Mouse (Mus musculus): Measurements from ENCODE around the gene Slc13a4. TPM values are rescaled to one million over a fixed set of nuclear protein-coding genes. Genes with fewer than 3 reads are reported as not detected.

Gene Slc13a4
- polyA plus RNA-seq (2015; fragmentation: Nextera tagmentation; extraction: Ambion mirVana) = 0.02 TPM in 1 of 2 replicates, not detected in the other

DNA sequence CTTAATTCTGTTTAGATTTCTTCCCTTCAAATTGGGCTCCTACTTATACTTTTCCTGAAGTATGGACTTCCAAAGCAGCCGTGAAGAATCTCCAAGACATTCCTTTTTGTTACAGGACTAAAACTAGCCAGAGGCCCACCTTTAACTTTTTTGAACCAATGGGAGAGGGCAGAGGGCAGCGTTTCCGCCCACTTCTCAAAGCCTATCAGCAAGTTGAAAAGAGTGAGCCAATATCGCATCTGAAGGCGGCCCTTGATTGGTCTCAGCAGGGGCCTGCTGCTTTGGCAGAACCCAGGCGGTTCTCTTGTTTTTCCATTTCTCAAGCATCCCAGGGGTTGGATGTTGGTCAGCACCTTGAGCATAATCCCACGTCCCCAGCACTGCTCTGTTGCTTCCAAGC, at the start of gene Slc13a4:
Gene Slc13a4, minus strand, starts transcription at position 95 of the 400 bp plus-strand sequence.
- 50% methylated on average over 7 of the region's 7 CpGs for WGBS (ENCODE audit: insufficient replicate concordance)
- no peak within 1 kb of the TSS for H3K27ac ChIP-seq (ENCODE audit: low read depth)
- DNase-seq = no peak
- H3K27me3 ChIP-seq (ENCODE audit: insufficient read depth, low read length) = no peaks in the 10 kb centered on the region
- H3K4me3 ChIP-seq (ENCODE audit: low read depth, low read length) = no peak within 1 kb of the TSS
- no peak within 1 kb of the TSS for H3K9ac ChIP-seq (replicated peaks)
- H3K36me3 ChIP-seq (replicated peaks; ENCODE audit: insufficient read depth, low read length) = no peaks in the 10 kb centered on the region
- no peak for ATAC-seq
- peaks cover under 1% of the 10 kb centered on the region; the same call in 1 of the 2 replicates for H3K4me1 ChIP-seq (ENCODE audit: insufficient read depth)
- no peaks in the 10 kb centered on the region for H3K9me3 ChIP-seq (ENCODE audit: low read length)
- TF ChIP-seq CTCF (IDR thresholded peaks at IDR 0.05; ENCODE audit: low read depth) (no peak), EP300 (IDR thresholded peaks at IDR 0.05; ENCODE audit: low read depth) (no peak)
- no peak within 1 kb of the TSS for H3K4me2 ChIP-seq (ENCODE audit: low read depth, low read length)

DNA sequence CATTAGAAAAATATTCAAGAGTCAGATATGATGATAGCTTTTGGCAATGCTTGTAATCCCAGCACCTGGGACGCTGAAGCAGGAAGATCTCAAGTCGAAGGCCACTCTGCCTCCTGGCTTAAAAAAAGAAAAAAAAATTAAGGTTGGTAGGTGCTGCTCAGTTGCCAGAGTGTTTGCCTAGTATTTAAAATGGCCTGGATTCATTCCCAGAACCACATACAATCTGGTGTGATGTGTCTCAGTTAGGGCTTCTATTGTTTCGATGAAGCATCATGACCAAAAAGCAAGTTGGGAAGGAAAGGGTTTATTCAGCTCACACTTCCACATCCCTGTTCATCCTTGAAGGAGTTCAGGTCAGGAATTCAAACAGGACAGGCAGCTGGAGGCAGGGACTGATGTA, 47.4 kb upstream of the Slc13a4 start:
- 90% methylated on average over 3 of the region's 3 CpGs for WGBS (ENCODE audit: insufficient replicate concordance)
- H3K4me3 ChIP-seq (ENCODE audit: low read depth, low read length) = no peak overlapping the region
- TF ChIP-seq EP300 (IDR thresholded peaks at IDR 0.05; ENCODE audit: low read depth) (no peak), CTCF (IDR thresholded peaks at IDR 0.05; ENCODE audit: low read depth) (no peak)
- no peaks in the 10 kb centered on the region for H3K36me3 ChIP-seq (replicated peaks; ENCODE audit: insufficient read depth, low read length)
- ATAC-seq (no peak), DNase-seq (no peak)
- H3K4me1 ChIP-seq (ENCODE audit: insufficient read depth) = peaks cover 4% of the 10 kb centered on the region; the same call in 1 of the 2 replicates
- no peak overlapping the region for H3K27ac ChIP-seq (ENCODE audit: low read depth)
- H3K27me3 ChIP-seq (ENCODE audit: insufficient read depth, low read length) = no peaks in the 10 kb centered on the region
- H3K4me2 ChIP-seq (ENCODE audit: low read depth, low read length) = no peak overlapping the region
- H3K9ac ChIP-seq (replicated peaks) = no peak overlapping the region
- no peaks in the 10 kb centered on the region for H3K9me3 ChIP-seq (ENCODE audit: low read length)

DNA sequence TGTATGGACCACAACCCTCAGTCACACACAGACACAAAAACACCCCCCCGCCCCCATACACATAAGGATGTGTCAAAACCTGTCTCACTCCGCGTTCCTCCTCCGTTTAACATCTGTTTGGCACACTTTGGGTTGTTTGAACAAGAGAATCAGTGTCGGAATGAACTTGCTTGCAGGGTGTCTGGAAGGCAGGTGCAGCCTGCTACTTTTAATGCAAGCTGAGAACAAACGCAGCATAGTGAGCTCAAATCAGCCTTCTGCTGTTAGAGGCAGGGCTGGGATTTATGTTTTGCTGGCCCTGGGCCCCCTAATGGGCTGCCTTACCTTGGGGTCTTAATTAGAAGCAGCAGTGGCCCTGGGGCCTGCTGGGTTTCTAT, 46.7 kb upstream of the Slc13a4 start:
- Histone ChIP-seq H3K9ac (replicated peaks) (no peak overlapping the region), H3K4me2 (ENCODE audit: low read depth, low read length) (no peak overlapping the region), H3K4me3 (ENCODE audit: low read depth, low read length) (no peak overlapping the region), H3K36me3 (replicated peaks; ENCODE audit: insufficient read depth, low read length) (no peaks in the 10 kb centered on the region), H3K9me3 (ENCODE audit: low read length) (no peaks in the 10 kb centered on the region), H3K4me1 (ENCODE audit: insufficient read depth) (peaks cover 4% of the 10 kb centered on the region; the same call in 1 of the 2 replicates), H3K27ac (ENCODE audit: low read depth) (no peak overlapping the region), H3K27me3 (ENCODE audit: insufficient read depth, low read length) (no peaks in the 10 kb centered on the region)
- 59% methylated on average over 6 of the region's 6 CpGs for WGBS (ENCODE audit: insufficient replicate concordance)
- DNase-seq (no peak), ATAC-seq (no peak)
- TF ChIP-seq CTCF (IDR thresholded peaks at IDR 0.05; ENCODE audit: low read depth) (no peak), EP300 (IDR thresholded peaks at IDR 0.05; ENCODE audit: low read depth) (no peak)

DNA sequence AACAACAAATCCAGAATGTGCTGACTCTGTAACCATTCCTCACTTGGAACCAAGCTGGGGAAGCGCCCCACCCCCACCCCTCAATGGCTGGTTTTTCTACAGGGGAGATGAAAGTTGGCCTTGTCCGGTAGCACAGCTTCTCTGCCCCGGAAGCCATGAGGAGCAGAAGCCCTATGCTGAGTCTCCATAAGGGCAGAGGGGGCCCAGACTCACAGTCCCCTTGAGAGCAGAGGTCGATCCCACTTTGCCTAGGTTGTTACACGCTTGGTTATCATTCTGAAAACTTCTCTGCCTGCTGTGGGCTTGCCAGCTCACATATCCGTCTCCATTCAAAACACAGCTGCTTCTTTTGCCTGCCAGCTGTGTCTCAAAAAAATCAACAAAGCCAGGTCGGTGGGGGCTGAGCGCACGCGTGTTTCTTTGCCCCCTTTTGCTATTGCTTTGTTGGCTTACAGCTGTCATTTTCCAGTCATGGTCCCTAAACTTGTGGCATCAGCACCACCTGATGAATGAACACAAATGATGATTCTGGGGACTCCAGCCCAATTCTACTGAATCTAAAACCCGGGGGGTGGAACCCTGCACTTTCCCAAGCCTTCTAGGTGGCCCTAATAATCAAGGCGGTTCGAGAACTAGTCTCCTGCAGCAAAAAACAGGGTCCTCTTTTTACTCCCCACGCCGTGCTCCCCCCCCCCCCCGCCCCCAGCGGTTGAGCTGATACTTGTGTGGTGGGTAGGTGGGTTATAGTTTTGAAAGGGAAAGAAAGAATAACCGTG, 46.1 kb upstream of the Slc13a4 start:
- DNase-seq (no peak), ATAC-seq (no peak)
- Histone ChIP-seq H3K27ac (ENCODE audit: low read depth) (no peak overlapping the region), H3K4me1 (ENCODE audit: insufficient read depth) (peaks cover 4% of the 10 kb centered on the region; the same call in 1 of the 2 replicates), H3K9me3 (ENCODE audit: low read length) (no peaks in the 10 kb centered on the region), H3K36me3 (replicated peaks; ENCODE audit: insufficient read depth, low read length) (no peaks in the 10 kb centered on the region), H3K4me3 (ENCODE audit: low read depth, low read length) (no peak overlapping the region), H3K27me3 (ENCODE audit: insufficient read depth, low read length) (no peaks in the 10 kb centered on the region), H3K4me2 (ENCODE audit: low read depth, low read length) (no peak overlapping the region), H3K9ac (replicated peaks) (no peak overlapping the region)
- TF ChIP-seq CTCF (IDR thresholded peaks at IDR 0.05; ENCODE audit: low read depth) = no peak
- no peak for TF ChIP-seq EP300 (IDR thresholded peaks at IDR 0.05; ENCODE audit: low read depth)
- WGBS (ENCODE audit: insufficient replicate concordance) = 41% methylated on average over 16 of the region's 18 CpGs

DNA sequence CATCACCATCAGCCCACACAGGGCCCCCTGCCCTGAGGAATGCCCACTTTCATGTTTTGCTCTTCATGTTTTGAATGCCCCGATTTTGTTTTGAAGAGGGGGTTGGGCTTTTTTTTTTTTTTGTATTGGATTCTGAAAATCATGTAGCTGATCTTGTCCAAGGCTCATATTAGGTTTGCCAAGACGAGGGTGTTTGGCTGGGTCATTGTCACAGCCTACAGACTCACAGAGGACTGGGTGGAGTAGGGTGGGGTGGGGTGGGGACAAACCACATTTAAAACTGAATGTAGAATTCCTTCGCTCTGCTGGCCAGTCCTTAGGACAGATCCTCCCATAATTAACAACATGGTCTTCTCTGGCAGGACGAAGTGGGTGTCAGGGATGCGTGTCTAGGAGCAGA, 45.5 kb upstream of the Slc13a4 start:
- DNase-seq (no peak), ATAC-seq (no peak)
- 61% methylated on average over 5 of the region's 5 CpGs for WGBS (ENCODE audit: insufficient replicate concordance)
- no peak overlapping the region for H3K27ac ChIP-seq (ENCODE audit: low read depth)
- no peak overlapping the region for H3K4me2 ChIP-seq (ENCODE audit: low read depth, low read length)
- no peak overlapping the region for H3K9ac ChIP-seq (replicated peaks)
- no peaks in the 10 kb centered on the region for H3K27me3 ChIP-seq (ENCODE audit: insufficient read depth, low read length)
- H3K4me3 ChIP-seq (ENCODE audit: low read depth, low read length) = no peak overlapping the region
- peaks cover 4% of the 10 kb centered on the region; the same call in 1 of the 2 replicates for H3K4me1 ChIP-seq (ENCODE audit: insufficient read depth)
- TF ChIP-seq EP300 (IDR thresholded peaks at IDR 0.05; ENCODE audit: low read depth) (no peak), CTCF (IDR thresholded peaks at IDR 0.05; ENCODE audit: low read depth) (no peak)
- no peaks in the 10 kb centered on the region for H3K9me3 ChIP-seq (ENCODE audit: low read length)
- no peaks in the 10 kb centered on the region for H3K36me3 ChIP-seq (replicated peaks; ENCODE audit: insufficient read depth, low read length)

DNA sequence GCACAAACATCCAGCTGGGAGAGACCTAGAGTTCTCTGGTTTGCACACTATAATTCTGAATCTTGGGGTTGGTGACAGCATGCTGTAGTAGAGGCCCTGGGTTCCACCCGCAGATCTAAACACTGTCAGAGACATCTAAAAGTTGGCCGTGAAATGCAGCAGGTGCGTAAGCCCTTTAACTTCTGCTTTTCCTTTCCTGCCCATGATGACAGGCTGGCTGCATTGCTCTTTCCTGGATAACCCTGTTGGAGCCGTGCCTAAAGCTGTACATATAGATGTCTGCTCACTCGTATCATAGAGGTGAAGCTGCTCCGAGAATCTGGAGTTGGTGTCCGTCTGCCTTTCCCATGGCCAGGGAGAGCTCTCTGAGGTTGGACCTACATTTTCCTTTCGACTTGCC, 44.9 kb upstream of the Slc13a4 start:
- WGBS (ENCODE audit: insufficient replicate concordance) = 43% methylated on average over 8 of the region's 8 CpGs
- no peak for TF ChIP-seq CTCF (IDR thresholded peaks at IDR 0.05; ENCODE audit: low read depth)
- no peak for TF ChIP-seq EP300 (IDR thresholded peaks at IDR 0.05; ENCODE audit: low read depth)
- no peak for ATAC-seq
- H3K27me3 ChIP-seq (ENCODE audit: insufficient read depth, low read length) = no peaks in the 10 kb centered on the region
- DNase-seq = no peak
- no peak overlapping the region for H3K27ac ChIP-seq (ENCODE audit: low read depth)
- H3K4me3 ChIP-seq (ENCODE audit: low read depth, low read length) = no peak overlapping the region
- H3K9ac ChIP-seq (replicated peaks) = no peak overlapping the region
- H3K4me1 ChIP-seq (ENCODE audit: insufficient read depth) = peaks cover 4% of the 10 kb centered on the region; the same call in 1 of the 2 replicates
- no peak overlapping the region for H3K4me2 ChIP-seq (ENCODE audit: low read depth, low read length)
- H3K36me3 ChIP-seq (replicated peaks; ENCODE audit: insufficient read depth, low read length) = no peaks in the 10 kb centered on the region
- H3K9me3 ChIP-seq (ENCODE audit: low read length) = no peaks in the 10 kb centered on the region
